Mouse (Mus musculus) thymus, adult 2 months (tissue): Measurements from ENCODE around the gene Cacna2d2. TPM values are rescaled to one million over a fixed set of nuclear protein-coding genes. Genes with fewer than 3 reads are reported as not detected.

Source experiments
- DNase-seq: peaks from one replicate; pipeline ENCODE4 v3.0.0; 2021
- H3K27ac ChIP-seq: fragments of 200-500 bp; 2 replicates; pipeline ENCODE4 v1.5.1; 2012; ENCODE audit warnings: low read length, control low read depth; ENCODE audit not compliant: control insufficient read depth, insufficient read depth
- H3K27me3 ChIP-seq: fragments of 200-500 bp; 2 replicates; pipeline ENCODE4 v1.6.1; 2012; ENCODE audit warnings: mild to moderate bottlenecking, low read length, moderate library complexity, mixed read lengths; ENCODE audit not compliant: control insufficient read depth, insufficient read depth
- H3K36me3 ChIP-seq: fragments of 200-500 bp; 2 replicates; pipeline ENCODE4 v1.6.1; 2012; ENCODE audit warnings: mild to moderate bottlenecking, low read length, moderate library complexity; ENCODE audit not compliant: control insufficient read depth, insufficient read depth
- H3K4me1 ChIP-seq: fragments of 200-500 bp; replicated peaks from 2 replicates; pipeline ENCODE4 v1.6.1; 2012; ENCODE audit warnings: low read length; ENCODE audit not compliant: control insufficient read depth, insufficient read depth
- H3K4me3 ChIP-seq: fragments of 200-500 bp; 2 replicates; pipeline ENCODE4 v1.5.1; 2012; ENCODE audit warnings: mild to moderate bottlenecking, low read length, control low read depth, moderate library complexity; ENCODE audit not compliant: control insufficient read depth, insufficient read depth
- CTCF ChIP-seq: fragments of 200-500 bp; IDR thresholded peaks from 2 replicates; pipeline ENCODE4 v1.5.1; 2012; ENCODE audit warnings: mild to moderate bottlenecking, control low read depth, low read length, moderate library complexity, borderline replicate concordance; ENCODE audit not compliant: control insufficient read depth, poor library complexity, insufficient read depth; ENCODE audit errors: extremely low read depth
- POLR2A ChIP-seq: fragments of 200-500 bp; IDR thresholded peaks from 2 replicates; pipeline ENCODE4 v1.6.1; 2012; ENCODE audit warnings: mild to moderate bottlenecking, low read length, control low read depth, moderate library complexity; ENCODE audit not compliant: control insufficient read depth, poor library complexity, insufficient read depth; ENCODE audit errors: extremely low read depth
- WGBS: fragments of 180-500 bp; shearing (Covaris S2); methylation state at CpG from one replicate; pipeline ENCODE4 v1.1.7; 2018; 5-methylcytosine and 5-hydroxymethylcytosine counted together
- polyA plus RNA-seq: library from polyadenylated mRNA; depleted of rRNA; stranded (reverse); fragments of >200 nt; gene quantifications from 2 replicates; pipeline ENCODE4 v1.2.3, GENCODE M21; 2012

Cacna2d2 gene
- polyA plus RNA-seq, 1 experiment: 8.9 TPM

DNA sequence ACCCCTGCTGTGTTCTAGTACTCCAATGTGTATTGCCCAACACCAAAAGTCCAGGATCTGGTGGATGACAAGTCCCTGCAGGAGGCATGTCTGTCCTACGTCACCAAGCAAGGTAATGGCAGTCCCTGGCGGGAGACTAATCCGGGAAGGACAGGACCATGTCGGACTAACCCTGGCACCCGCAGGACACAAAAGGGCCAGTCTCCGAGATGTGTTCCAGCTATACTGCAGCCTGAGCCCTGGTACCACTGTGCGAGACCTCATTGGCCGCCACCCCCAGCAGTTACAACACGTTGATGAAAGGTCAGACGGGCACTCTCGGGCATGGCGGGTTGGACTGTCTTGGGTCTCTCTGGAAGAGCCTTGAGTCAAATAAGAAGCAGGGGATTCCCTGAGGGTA is 145.3 kb downstream of the Cacna2d2 start:
- peaks cover 34% of the 10 kb centered on the region for H3K4me1 ChIP-seq
- no peak for TF ChIP-seq POLR2A
- no peak for TF ChIP-seq CTCF

GRCm38 (mm10) chr9:107545199-107545598 is 145.8 kb downstream of the Cacna2d2 start:
- Histone ChIP-seq H3K27me3 (no peaks in the 10 kb centered on the region), H3K36me3 (no peaks in the 10 kb centered on the region), H3K4me1 (peaks cover 35% of the 10 kb centered on the region), H3K27ac (no peak overlapping the region), H3K4me3 (no peak overlapping the region)
- no peak for DNase-seq
- TF ChIP-seq POLR2A (no peak), CTCF (no peak)
- 89% methylated on average over 10 of the region's 10 CpGs for WGBS

More for the DNA sequence above, 145.3 kb downstream of the Cacna2d2 start:
- no peak overlapping the region for H3K27ac ChIP-seq
- no peaks in the 10 kb centered on the region for H3K27me3 ChIP-seq
- 97% methylated on average over 12 of the region's 12 CpGs for WGBS
- no peak for DNase-seq
- no peak overlapping the region for H3K4me3 ChIP-seq
- no peaks in the 10 kb centered on the region for H3K36me3 ChIP-seq

- Histone ChIP-seq H3K27ac (no peak overlapping the region), H3K4me3 (no peak overlapping the region), H3K36me3 (no peaks in the 10 kb centered on the region), H3K4me1 (peaks cover 39% of the 10 kb centered on the region), H3K27me3 (no peaks in the 10 kb centered on the region)
- DNase-seq: peak; percentile 73
- TF ChIP-seq POLR2A (no peak), CTCF (0 out of 2 replicates have a peak, but pooled peaks have one; percentile 20)
- WGBS: 26% methylated on average over 3 of the region's 3 CpGs
Observed at GRCm38 (mm10) chr9:107545602-107546001, 146.2 kb downstream of the Cacna2d2 start.

GRCm38 (mm10) chr9:107547026-107547425 is 147.6 kb downstream of the Cacna2d2 start, which contains the start of gene Zmynd10:
Gene Zmynd10 (plus strand): TSS chr9:107547298.
- Histone ChIP-seq H3K27ac (peak within 1 kb of the TSS; percentile 82), H3K27me3 (no peaks in the 10 kb centered on the region), H3K4me1 (peaks cover 47% of the 10 kb centered on the region), H3K4me3 (0 out of 2 replicates have a peak within 1 kb of the TSS, but pooled peaks have one; percentile 3), H3K36me3 (no peaks in the 10 kb centered on the region)
- 2% methylated on average over 20 of the region's 20 CpGs for WGBS
- 0 out of 2 replicates have a peak, but pooled peaks have one; percentile 30 for TF ChIP-seq POLR2A
- 0 out of 2 replicates have a peak, but pooled peaks have one; percentile 51 for TF ChIP-seq CTCF
- DNase-seq: peak; percentile 88

DNA sequence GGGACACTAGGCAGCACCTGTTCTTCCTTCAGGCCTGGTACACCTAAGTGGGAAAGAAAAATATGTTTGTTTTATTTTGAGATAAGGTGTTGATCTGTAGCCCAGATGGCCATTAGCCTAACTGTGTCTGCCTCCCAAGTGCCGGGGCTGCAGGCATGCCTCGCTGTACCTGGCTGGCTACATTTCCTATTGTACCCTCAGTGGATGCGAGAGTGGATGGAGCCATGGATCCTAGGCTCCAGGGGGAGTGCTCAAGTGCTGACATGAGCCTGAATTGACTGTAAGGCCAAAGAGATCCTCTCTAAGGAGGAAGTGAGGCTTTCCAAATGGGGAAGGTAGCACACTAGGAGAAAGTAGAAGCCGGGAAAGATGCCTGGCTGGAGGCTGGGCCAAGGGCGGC is 148.5 kb downstream of the Cacna2d2 start:
- WGBS: 93% methylated on average over 5 of the region's 5 CpGs
- no peaks in the 10 kb centered on the region for H3K36me3 ChIP-seq
- no peak overlapping the region for H3K27ac ChIP-seq
- TF ChIP-seq POLR2A: no peak
- TF ChIP-seq CTCF: no peak
- peaks cover 48% of the 10 kb centered on the region for H3K4me1 ChIP-seq
- DNase-seq: no peak
- no peaks in the 10 kb centered on the region for H3K27me3 ChIP-seq
- H3K4me3 ChIP-seq: no peak overlapping the region

DNA sequence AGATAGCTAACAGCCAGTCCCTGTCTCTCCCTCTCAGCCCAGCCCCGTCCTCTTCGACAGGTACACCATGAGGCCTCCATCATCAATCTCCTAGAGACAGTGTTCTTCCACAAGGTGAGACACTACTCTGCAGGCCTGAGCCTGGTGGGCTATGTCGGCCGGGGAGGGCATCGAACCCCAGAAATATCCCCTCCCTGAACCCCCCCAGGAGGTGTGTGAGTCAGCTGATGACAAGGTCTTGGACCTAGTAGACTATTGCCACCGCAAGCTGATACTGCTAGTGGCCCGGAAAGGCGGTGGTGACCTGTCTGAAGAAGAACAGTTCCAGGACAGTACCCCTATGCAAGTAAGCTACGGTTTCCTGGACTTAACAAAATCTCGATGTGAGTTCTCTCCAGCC is 149.4 kb downstream of the Cacna2d2 start:
- no peaks in the 10 kb centered on the region for H3K27me3 ChIP-seq
- no peak for DNase-seq
- H3K36me3 ChIP-seq: no peaks in the 10 kb centered on the region
- 97% methylated on average over 10 of the region's 10 CpGs for WGBS
- H3K27ac ChIP-seq: no peak overlapping the region
- no peak overlapping the region for H3K4me3 ChIP-seq
- peaks cover 57% of the 10 kb centered on the region for H3K4me1 ChIP-seq
- TF ChIP-seq POLR2A (no peak), CTCF (no peak)

DNA sequence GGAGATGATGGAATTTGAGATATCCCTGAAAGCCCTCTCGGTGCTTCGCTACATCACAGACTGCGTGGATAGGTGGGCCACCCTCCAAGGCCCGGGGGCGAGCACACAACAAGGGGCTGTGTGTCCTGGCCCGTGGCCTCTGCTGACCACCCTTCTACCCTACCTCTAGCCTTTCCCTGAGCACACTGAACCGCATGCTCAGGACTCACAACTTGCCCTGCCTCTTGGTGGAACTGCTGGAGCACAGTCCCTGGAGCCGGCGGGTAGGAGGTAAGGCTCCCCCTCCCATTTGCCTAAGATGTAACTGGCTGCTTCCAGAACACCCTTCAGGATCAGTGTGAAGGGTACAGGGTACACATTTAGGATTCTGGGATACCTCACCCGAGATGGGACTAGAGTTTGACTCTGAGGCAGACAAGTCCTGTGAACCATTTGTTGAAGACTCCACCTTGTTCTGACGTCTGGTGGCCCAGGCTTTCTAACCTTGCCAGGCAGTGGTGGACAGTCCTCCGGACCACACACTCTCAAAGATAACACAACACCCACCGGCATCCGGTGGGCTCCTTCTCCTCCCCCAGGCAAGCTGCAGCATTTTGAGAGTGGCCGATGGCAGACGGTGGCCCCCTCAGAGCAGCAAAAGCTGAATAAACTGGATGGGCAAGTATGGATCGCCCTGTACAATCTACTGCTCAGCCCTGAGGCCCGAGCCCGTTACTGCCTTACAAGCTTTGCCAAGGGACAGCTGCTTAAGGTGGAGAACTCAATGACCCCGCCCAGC is 150.1 kb downstream of the Cacna2d2 start:
- no peaks in the 10 kb centered on the region for H3K27me3 ChIP-seq
- TF ChIP-seq CTCF (no peak), POLR2A (no peak)
- peaks cover 59% of the 10 kb centered on the region for H3K4me1 ChIP-seq
- 97% methylated on average over 20 of the region's 20 CpGs for WGBS
- no peak overlapping the region for H3K27ac ChIP-seq
- no peak for DNase-seq
- no peak overlapping the region for H3K4me3 ChIP-seq
- no peaks in the 10 kb centered on the region for H3K36me3 ChIP-seq
